Mouse (Mus musculus) v-Abl transformed pro-B cells (cell line): ENCODE results near the gene Use1.

ENCODE experiments used
- in situ Hi-C, 2 experiments: fragments of 400-800 bp; cut with MboI; formaldehyde crosslinking; loops; one replicate each; pipeline ENCODE4 v1.15.1; 2025; ENCODE audit not compliant: unreplicated experiment in 2 of 2

Gene Use1

DNA sequence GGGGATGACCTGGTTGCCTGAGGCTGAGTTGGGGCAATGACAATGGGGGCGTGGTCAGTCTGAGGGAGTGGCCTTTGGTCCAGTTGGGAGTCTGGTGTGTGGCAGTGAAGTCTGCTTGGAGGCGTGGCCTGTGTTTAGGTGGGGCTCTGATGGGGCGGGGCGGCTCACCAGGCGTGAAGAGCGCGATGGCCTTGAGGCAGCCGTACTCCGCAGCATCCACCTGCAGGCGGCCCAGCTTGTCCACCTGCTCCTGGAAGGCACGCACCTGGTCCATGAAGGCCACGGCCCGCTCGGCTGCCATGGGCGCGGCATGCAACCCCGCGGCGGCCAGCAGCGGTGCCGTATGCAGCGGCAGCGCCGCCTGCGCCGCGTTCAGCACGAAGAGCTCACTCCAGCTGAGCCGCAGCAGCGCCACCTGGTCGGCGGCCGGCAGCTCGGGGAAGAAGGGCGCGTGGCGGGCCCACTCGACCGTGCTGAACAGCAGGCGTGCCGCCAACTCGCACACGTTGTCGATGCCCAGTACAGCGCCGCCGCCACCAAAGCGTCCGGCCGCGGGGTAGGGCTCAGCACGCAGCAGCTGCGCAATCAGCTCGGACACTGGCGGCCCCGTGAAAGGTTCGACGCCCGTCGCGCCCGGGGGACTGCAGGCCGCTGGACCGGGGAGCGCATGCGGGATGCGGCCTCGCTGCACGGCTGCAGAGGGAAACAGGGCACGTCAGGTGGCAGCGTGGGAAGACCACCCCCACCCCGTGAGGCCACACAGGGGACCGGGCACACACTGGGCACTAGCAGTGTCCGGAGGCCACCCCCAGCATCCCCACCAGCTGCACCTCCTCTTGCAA lies 9.2 kb downstream of the Use1 start:
- in situ Hi-C loops, result loop anchor here (10.0 to 25.0 kb wide), 2 partner anchors 481 to 664 kb away; partner anchors contain the start of genes Gm3336 (in 1 of the 2), Iqcn (in 1 of the 2), Pde4c (in 1 of the 2) and Rpl18a (in 1 of the 2)

DNA sequence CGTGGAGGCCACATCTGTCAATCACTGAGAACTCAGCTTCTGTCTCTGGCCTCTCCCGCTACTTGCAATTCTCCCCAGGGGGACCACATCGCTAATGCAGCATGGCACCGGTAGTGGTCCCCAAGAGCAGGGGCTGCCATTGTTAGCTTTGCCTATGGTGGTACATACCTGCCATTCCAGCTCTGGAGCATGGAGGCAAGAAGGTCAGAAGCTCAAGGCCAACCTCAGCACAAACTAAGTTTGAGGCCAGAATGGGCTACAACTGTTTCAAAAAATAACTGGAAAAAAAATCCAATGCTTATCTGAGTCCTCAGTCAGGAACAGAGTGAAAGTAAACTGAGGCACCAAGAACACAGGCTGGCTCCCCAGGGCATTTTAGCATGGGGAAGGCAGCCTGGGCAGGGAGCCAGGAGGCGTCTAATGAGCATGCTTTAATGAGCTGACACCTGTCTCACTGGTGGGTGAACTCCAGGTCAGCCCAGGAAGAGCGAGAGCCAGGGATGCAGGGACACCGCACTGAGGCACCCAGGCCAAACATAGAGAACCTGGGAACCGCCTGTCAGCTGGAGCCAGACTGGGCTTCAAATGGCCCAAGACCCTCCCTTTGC lies 9.9 kb downstream of the Use1 start:
- in situ Hi-C loops, result loop anchor here (10.0 to 25.0 kb wide), 2 partner anchors 482 to 664 kb away; partner anchors contain the start of genes Gm3336 (in 1 of the 2), Iqcn (in 1 of the 2), Pde4c (in 1 of the 2) and Rpl18a (in 1 of the 2)

DNA sequence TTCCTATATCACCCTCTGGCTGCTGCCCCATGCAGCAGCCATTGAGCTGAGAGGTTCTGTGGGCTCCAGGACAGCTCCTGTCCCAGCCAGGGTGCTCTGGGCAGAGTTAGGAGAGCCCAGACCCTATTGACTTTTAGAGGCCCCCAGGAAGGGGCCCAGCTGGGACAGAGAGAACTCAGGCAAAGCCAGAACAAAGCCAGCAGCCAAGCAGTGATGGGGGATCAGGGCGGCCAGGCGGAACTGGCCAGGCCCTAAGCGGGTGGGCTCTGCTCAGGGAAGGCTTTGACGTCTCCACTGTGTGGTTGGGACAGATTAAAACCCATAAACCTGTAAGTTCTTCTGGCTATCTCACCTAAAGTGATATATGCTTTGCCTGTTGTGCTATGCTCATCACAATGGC lies 12.4 kb downstream of the Use1 start:
- in situ Hi-C loops, result loop anchor here (10.0 to 25.0 kb wide), 2 partner anchors 484 to 667 kb away; partner anchors contain the start of genes Gm3336 (in 1 of the 2), Iqcn (in 1 of the 2), Pde4c (in 1 of the 2) and Rpl18a (in 1 of the 2)

DNA sequence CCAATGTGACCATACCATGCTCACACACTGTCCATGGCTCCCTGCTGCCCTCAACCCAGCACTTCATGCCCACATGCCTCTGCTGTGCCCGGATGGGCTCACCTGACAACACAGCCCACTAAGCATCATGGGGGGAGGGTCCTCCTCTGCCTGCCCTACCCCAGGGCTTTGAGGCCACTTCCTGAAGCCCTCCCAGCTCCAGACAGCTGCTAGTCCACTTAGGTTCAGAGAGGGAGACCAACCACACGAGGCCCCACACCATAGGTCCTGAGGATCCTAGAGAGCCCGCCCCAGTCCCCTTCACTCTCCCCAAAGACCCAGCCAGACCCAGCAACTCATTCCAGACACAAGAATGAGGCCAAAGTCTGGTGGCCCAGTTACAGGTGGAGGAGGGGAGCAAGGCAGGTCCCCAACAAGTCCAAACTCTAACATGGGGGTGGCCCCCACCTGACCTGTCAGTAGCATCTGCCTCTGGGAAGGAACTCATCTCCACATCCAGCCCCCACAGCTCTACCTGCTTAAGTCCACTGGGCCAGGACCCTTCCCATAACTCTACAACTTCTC lies 12.9 kb downstream of the Use1 start:
- in situ Hi-C loops, result loop anchor here (10.0 to 25.0 kb wide), 2 partner anchors 485 to 667 kb away; partner anchors contain the start of genes Gm3336 (in 1 of the 2), Iqcn (in 1 of the 2), Pde4c (in 1 of the 2) and Rpl18a (in 1 of the 2)

DNA sequence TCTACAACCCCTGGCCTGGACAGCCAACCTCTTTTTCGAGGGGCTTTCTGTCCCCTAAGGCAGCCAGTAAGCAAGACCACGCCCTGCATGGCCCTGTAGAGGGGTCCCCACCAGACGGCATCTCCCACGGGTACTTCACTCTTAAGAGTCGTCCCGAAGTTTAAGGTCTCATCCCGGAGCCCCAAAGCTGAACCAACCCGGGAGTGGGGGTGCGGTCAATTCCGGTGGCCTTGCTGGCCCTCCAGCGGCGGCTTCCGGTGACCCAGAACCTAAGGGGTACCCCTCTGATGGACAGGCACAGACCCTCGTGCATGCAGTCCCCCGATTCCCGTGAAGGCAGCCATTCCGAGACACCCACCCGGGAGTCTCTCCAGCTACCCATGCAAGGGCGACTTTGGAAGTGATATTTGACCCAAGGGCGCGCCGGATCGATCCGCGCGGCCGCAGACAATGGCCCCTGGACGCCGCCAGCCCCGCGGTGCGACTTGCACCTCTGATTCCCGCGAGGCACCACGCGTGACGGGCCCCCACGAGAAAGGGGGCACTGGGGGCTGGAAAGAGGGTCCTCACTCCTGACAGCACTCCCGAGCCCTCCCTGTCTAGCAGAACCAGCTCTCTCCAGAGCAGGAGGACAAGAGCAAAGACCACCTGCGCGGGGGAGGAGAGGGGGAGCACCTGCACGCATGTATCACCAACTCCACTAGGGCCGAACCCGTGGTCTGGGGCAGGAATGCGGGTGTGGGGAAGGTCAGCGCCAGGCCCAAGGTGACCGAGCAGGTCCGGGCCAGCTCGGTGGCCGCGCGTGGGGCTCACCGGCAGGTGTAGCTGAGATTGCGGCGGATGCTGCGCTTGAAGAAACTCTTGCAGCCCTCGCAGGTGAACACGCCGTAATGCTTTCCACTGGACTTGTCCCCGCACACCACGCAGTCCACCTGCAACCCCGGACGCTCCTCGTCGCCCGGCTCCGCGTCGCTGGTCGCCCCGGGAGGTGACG lies 13.8 kb downstream of the Use1 start:
- in situ Hi-C loops, result loop anchor here in 1 of 2 experiments (25.0 kb wide), 1 partner anchor 668 kb away; the partner anchor contains the start of genes Gm3336, Iqcn and Pde4c

DNA sequence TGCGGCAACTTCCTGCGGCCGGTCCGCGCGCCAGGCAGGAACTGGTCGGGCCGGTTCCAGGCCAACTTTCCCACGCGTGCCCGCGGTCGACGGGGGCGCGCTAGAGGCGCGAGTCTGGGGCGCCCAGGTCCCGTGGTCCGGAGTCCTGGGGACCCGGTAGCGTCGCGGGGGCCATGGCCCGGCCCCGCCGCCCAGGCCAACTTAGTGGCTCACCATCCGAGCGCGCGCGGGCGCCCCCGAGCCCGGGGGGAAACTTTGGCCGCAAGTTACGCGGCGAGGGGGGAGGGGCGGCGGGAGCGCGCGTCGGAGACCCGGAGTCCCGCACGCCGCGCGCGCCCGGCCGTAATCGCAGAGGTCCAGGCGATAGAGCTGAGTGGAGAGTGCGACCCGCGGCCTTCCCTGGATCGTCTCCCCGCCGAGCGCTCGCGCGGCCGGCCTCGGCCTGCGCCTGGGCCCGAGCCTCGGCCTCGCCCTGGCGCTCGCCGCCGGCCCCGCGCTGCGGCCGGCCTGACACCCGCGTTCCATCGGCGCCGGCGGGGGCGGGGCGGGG lies 14.8 kb downstream of the Use1 start, which contains the start of gene Nr2f6:
Nr2f6 (minus strand) TSS at position 540 of the 550 bp plus-strand sequence.
- in situ Hi-C loops, result loop anchor here in 1 of 2 experiments (25.0 kb wide), 1 partner anchor 669 kb away; the partner anchor contains the start of genes Gm3336, Iqcn and Pde4c

DNA sequence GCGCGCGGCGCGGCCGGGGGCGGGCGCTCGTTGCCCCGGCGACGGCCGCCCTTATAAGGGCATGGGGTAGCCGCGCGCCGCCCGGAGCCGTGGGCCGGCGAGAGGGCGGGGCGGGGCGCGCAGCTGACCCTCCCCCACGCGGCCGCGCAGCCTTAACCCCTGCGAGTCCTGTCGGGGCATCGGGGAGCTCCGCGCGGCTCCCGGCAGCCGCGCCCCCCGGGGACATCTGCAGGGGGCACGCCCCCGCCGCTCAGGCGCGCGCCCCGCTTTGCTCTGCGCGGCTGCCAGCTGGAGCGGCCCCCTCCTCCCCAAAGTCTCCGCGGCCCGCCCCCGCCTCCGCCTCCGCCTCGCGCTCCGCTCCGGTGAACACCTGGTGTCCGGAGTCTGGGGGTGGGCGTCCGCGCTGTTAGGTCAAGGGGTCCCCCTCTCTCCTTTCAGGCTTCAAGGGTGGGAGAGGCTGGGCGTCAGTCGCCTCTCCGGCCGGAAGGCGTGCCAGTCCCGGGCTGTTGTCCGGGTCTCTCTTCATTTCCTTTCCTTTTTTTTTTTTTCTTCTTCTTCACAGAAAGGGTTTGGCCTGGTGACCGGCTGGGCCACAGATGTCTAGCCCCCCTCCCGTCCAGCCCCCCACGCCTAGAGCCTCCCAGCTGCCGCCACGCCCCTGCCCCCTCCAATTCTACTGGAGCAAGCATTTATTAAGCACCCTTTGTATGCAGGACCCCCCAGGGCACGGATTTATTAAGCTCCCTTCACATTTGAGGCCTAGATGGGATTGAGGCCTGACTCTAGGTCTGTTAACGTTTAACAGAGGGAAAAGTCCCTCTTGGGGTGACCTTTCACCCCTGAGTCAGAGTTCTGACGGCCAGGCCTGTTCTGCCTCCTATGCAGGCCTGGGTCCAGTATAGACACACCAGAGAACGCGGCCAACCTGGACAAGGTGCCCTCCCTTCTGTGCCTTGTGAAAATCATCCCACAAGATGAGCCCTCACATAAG lies 15.6 kb downstream of the Use1 start:
- in situ Hi-C loops, result loop anchor here in 1 of 2 experiments (25.0 kb wide), 1 partner anchor 670 kb away; the partner anchor contains the start of genes Gm3336, Iqcn and Pde4c

DNA sequence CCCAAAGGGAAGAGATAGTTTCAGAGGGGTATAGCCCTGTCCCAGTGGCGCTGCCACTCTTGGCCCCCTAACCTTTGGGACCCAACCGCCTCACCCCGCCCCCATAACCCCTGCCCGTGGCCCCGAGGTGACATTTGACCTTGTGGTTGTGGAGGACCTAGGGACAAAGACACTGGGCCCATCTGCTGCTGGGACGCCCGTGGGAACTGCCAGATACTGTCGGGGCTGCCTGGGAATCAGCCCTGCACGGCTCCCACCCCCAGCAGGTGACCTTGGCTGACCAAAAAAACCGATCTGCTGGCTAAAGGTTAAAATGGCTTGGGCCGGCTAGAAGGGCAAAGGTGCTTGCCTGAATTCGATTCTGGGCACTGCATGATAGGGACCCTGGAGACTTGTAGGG lies 16.7 kb downstream of the Use1 start:
- in situ Hi-C loops, result loop anchor here in 1 of 2 experiments (25.0 kb wide), 1 partner anchor 671 kb away; the partner anchor contains the start of genes Gm3336, Iqcn and Pde4c

DNA sequence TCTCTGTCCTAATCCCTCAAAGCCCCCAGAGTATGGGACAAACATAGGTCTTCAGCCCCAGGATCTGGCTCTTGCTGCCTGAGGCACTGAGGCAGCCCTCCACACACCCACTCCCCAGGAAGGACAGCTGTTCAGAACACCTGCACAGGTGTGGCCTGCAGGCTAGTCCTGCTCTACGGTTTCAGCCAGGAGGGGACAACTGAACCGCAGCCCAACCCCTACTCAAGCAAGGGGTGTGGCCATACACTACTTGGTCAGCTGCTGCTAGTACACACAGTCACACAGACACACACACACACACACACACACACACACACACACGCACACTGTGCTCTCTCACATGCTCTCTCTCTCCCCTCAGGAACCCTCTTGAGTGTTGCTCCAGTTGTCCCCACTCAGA lies 17.2 kb downstream of the Use1 start:
- in situ Hi-C loops, result loop anchor here in 1 of 2 experiments (25.0 kb wide), 1 partner anchor 672 kb away; the partner anchor contains the start of genes Gm3336, Iqcn and Pde4c

DNA sequence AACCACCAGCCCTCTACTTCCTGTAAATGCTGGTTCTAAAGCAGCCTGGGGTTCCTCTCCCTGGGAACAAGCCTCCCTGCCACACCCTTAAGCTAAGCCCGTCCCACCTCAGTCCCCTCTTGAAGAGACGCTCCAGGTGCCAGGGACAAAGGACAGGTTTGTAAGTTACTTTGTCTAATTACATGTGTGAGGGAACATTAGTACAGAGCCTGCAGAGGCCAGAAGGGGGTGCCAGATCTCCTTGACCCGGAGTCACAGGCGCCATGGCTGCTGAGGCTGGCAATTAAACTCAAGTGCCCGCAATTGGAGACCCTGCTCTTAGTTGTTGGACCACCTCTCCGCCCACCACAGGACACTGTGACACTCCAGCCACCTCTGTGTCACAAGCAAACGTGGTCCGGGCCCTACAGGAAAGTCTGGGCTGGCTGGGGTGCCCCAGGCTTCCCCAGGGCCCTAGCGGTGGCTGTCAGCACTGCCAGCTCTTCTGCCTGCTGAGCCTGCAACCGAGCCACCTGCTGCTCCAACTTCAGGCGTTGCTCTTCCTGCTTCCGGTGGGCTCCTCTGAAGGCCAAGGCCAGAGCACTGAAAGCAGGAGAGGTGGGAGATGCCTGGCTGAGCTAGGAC lies 18.7 kb downstream of the Use1 start:
- in situ Hi-C loops, result loop anchor here in 1 of 2 experiments (25.0 kb wide), 1 partner anchor 673 kb away; the partner anchor contains the start of genes Gm3336, Iqcn and Pde4c

DNA sequence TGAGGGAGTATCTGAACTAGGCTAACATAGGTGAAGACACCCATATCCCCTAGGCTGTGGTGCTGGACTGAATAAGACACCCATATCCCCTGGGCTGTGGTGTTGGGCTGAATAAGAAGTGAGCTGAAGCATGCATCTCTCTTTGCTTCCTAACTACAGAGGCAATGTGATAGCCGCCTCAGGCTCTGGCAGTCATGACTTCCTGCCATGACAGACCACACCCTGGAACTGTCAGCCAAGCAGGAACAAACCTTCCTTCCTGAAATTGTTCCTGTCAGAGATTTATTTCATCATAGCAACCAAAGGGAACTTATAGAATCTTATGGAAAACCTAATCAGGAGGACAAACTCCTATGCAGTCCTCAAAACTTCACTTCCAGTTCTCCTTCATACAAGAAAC lies 21.6 kb downstream of the Use1 start:
- in situ Hi-C loops, result loop anchor here in 1 of 2 experiments (25.0 kb wide), 1 partner anchor 676 kb away; the partner anchor contains the start of genes Gm3336, Iqcn and Pde4c

DNA sequence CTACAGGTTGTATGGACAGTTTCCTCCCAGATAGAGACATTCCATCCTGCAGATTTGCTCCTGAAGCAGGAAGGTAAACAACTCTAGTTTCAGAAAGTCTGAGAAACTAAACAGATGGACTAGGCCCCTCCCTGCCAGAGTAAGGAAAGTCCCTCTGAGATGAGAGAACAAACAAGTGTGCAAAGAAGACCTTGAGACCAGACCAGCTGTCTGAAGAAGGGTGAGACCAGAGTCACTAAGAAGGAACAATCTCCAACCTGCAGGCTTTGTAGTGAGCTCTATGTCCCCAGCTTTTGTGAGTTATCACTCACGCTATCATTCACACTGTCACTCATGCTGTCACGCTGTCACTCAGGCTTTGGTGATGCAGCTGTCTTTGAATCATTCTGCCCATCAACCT lies 25.0 kb downstream of the Use1 start:
- in situ Hi-C loops, result loop anchor here in 1 of 2 experiments (25.0 kb wide), 1 partner anchor 679 kb away; the partner anchor contains the start of genes Gm3336, Iqcn and Pde4c

DNA sequence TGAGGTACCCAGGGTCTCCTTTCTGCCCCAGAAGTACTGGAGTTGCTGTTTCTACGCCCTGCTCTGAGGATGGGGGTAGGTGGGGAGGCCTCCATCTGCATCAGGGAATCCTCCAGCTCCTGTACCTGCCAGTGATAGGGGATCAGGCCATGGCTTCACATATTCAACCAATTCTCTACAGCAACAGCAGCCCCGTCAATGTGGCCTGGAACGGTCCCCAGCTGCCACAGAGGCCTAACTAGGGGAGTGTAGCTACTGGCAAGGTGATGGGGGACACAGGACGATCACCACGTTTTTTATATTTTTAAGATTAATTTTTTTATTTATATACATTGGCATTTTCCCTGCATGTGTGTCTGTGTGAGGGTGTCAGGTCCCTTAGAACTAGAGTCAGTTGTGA lies 25.7 kb downstream of the Use1 start:
- in situ Hi-C loops, result loop anchor here in 1 of 2 experiments (25.0 kb wide), 1 partner anchor 680 kb away; the partner anchor contains the start of genes Gm3336, Iqcn and Pde4c

DNA sequence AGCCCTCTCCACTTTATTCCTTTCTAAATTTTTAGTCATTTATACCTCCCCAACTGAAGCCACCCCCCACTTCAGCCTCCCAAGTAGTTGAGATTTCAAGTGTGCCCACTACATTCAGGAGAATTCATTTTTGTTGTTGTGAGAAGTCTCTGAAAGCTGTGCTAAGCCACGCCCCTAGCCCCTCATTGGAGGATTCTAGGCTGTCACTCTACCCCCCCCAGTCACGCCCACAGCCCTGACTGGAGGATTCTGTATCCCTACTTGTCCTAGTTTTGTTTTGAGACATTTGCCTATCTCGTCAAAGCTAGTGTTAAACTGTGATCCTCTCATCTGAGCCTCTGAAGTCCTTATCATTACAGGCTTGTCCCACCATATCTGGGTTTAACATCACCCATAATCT lies 26.2 kb downstream of the Use1 start:
- in situ Hi-C loops, result loop anchor here in 1 of 2 experiments (25.0 kb wide), 1 partner anchor 681 kb away; the partner anchor contains the start of genes Gm3336, Iqcn and Pde4c

DNA sequence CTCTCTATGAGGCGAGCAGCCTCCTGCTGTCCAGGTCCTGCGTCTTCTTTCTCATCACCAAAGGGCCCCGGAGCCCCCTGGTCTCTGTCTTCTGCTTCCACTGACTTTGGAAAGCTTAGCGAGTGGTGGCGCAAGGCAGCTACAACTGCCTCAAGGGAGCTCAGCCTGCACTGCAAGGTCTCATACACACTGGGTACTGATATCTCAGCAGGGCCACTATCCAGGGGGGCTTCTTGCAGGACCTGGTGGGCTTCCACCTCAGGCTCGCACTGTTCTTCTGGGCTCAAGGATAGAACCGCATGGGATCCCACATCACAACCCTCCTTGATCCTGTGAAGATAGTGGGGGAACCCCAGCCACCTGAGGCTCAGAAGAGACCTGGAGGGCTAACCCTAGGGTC lies 27.8 kb downstream of the Use1 start:
- in situ Hi-C loops, result loop anchor here in 1 of 2 experiments (25.0 kb wide), 1 partner anchor 682 kb away; the partner anchor contains the start of genes Gm3336, Iqcn and Pde4c

DNA sequence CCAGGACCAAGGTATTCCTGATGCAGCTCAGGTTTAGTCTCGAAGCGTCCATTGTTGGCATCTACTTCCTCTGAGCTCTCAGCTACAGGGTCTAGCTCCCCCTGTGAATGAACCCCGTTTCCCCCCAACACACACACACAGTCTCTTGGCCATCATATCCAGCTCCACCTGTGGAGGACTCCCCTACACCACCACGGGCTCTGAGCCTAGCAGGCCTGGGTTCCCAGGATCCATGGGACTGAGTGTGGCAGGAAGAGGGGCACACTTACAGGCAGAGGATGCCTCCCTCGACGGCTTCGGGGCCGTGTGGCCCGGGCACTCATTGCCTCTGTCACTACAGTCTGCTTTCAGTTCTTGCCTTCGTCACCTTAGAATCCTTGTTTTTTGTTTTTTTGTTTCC lies 28.4 kb downstream of the Use1 start:
- in situ Hi-C loops, result loop anchor here in 1 of 2 experiments (25.0 kb wide), 1 partner anchor 683 kb away; the partner anchor contains the start of genes Gm3336, Iqcn and Pde4c
